Mouse (Mus musculus) heart, adult 2 months (tissue): ENCODE data around the gene Cfi. TPM values are rescaled to one million over a fixed set of nuclear protein-coding genes. Genes with fewer than 3 reads are reported as not detected.

Source experiments
- DNase-seq, 2 experiments: peaks; one replicate each; pipeline ENCODE4 v3.0.0; 2021
- H3K27ac ChIP-seq: fragments of 200-600 bp; 2 replicates; pipeline ENCODE4 v1.8.1; 2022
- H3K27me3 ChIP-seq: fragments of 200-500 bp; 2 replicates; pipeline ENCODE4 v1.6.1; 2012; ENCODE audit warnings: mild to moderate bottlenecking, low read length, inconsistent platforms, mixed read lengths; ENCODE audit not compliant: control insufficient read depth, insufficient read depth
- H3K36me3 ChIP-seq: fragments of 200-500 bp; 2 replicates; pipeline ENCODE4 v1.6.1; 2012; ENCODE audit warnings: low read length, inconsistent platforms; ENCODE audit not compliant: control insufficient read depth, insufficient read depth
- H3K4me1 ChIP-seq: fragments of 200-500 bp; 2 replicates; pipeline ENCODE4 v1.6.1; 2011; ENCODE audit warnings: low read length; ENCODE audit not compliant: control insufficient read depth, insufficient read depth
- H3K4me3 ChIP-seq: fragments of 200-600 bp; 2 replicates; pipeline ENCODE4 v1.8.1; 2022
- H3K79me2 ChIP-seq: fragments of 200-500 bp; replicated peaks from 2 replicates; pipeline ENCODE4 v1.6.1; 2012; ENCODE audit warnings: mild to moderate bottlenecking, inconsistent platforms, low read length, moderate library complexity, mixed read lengths; ENCODE audit not compliant: control insufficient read depth, insufficient read depth
- H3K9ac ChIP-seq: fragments of 200-500 bp; 2 replicates; pipeline ENCODE4 v1.6.1; 2012; ENCODE audit warnings: low read depth, mild to moderate bottlenecking, control low read depth, inconsistent platforms, low read length, mixed read lengths
- CTCF ChIP-seq: fragments of 200-600 bp; IDR thresholded peaks from 2 replicates; pipeline ENCODE4 v1.8.1; 2022; ENCODE audit warnings: antibody characterized with exemption, mild to moderate bottlenecking, moderate library complexity
- EP300 ChIP-seq: fragments of 200-500 bp; IDR thresholded peaks from 2 replicates; pipeline ENCODE4 v1.6.1; 2011; ENCODE audit warnings: low read depth, low read length, control low read depth; ENCODE audit not compliant: insufficient read depth
- POLR2A ChIP-seq: fragments of 200-500 bp; IDR thresholded peaks from 2 replicates; pipeline ENCODE4 v1.6.1; 2011; ENCODE audit warnings: mild to moderate bottlenecking, low read depth, low read length, control low read depth; ENCODE audit not compliant: insufficient read depth
- WGBS: fragments of 180-500 bp; shearing (Covaris S2); methylation state at CpG from one replicate; pipeline ENCODE4 v1.1.7; 2018; 5-methylcytosine and 5-hydroxymethylcytosine counted together
- intact Hi-C: fragments of 180-260 bp; cut with DNase I; formaldehyde crosslinking; loops from one replicate; pipeline ENCODE4 v1.15.1; 2025
- polyA plus RNA-seq: library from polyadenylated mRNA; depleted of rRNA; stranded (reverse); fragments of >200 nt; gene quantifications from 2 replicates; pipeline ENCODE4 v1.2.3, GENCODE M21; 2012; rRNA removed
- total RNA-seq, 2 experiments: library from RNA; stranded (reverse); gene quantifications; 2 replicates each; pipeline ENCODE4 v1.2.3; 2021

The Cfi gene
- total and polyA plus RNA-seq, 3 experiments = 0.27 to 0.55 (median 0.31) TPM

DNA sequence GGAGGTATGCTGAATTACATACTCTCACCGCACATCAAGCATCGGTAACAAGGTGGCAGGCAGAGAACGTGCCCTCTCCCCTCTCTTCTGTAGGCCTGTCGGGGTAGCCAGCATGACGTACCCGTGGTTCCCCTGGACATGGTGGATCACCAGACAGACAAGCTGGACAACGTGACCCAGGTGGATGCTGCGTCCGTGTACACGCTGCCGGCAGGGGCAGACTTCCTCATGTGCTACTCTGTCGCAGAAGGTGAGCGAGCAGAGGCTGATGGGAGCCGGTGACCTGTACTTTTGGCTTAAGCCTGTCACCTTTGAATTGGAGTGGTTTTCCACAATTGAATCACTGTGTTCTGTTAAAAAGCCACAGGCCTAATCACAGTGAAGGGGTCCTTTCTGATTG lies 76.3 kb downstream of the Cfi start:
- Histone ChIP-seq H3K9ac (no peak overlapping the region), H3K4me3 (no peak overlapping the region), H3K36me3 (no peaks in the 10 kb centered on the region), H3K27ac (no peak overlapping the region), H3K79me2 (no peaks in the 10 kb centered on the region), H3K4me1 (no peaks in the 10 kb centered on the region), H3K27me3 (no peaks in the 10 kb centered on the region)
- WGBS = 94% methylated on average over 14 of the region's 14 CpGs
- intact Hi-C loops = no loop called here
- no peak for DNase-seq
- TF ChIP-seq POLR2A = no peak

- Histone ChIP-seq H3K4me1 (no peaks in the 10 kb centered on the region), H3K4me3 (no peak overlapping the region), H3K27ac (no peak overlapping the region), H3K36me3 (no peaks in the 10 kb centered on the region), H3K27me3 (no peaks in the 10 kb centered on the region), H3K9ac (no peak overlapping the region), H3K79me2 (no peaks in the 10 kb centered on the region)
- intact Hi-C loops = no loop called here
- WGBS = 95% methylated on average over 13 of the region's 13 CpGs
- DNase-seq = no peak
- TF ChIP-seq POLR2A (no peak), EP300 (no peak), CTCF (no peak)
These were observed 77.6 kb downstream of the Cfi start for GRCm38 (mm10) chr3:129913241-129913640.

DNA sequence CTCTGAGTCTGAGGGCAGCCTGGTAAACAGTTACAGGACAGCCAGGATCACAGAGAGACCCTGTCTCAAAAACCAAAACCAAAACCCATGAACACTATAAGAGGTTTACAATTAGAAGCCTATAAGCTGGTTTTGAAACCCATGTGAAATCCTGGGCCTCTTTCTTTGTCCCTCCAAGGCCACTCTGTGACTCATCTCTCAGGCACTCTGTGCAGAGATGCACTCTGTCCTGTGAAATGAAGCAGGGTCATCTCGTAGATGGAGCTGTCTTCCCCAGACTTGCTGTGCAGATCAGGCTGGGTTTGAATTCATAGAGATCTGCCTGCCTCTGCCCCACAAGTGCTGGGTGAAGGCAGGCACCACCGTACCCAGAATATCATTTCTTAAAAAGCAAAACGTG lies 81.7 kb downstream of the Cfi start:
- H3K27ac ChIP-seq = no peak overlapping the region
- H3K27me3 ChIP-seq = no peaks in the 10 kb centered on the region
- DNase-seq = no peak
- intact Hi-C loops = no loop called here
- no peak overlapping the region for H3K9ac ChIP-seq
- no peak for TF ChIP-seq CTCF
- no peak for TF ChIP-seq POLR2A
- no peak for TF ChIP-seq EP300
- H3K36me3 ChIP-seq = no peaks in the 10 kb centered on the region
- no peaks in the 10 kb centered on the region for H3K4me1 ChIP-seq
- 71% methylated on average over 3 of the region's 3 CpGs for WGBS
- no peaks in the 10 kb centered on the region for H3K79me2 ChIP-seq
- no peak overlapping the region for H3K4me3 ChIP-seq

DNA sequence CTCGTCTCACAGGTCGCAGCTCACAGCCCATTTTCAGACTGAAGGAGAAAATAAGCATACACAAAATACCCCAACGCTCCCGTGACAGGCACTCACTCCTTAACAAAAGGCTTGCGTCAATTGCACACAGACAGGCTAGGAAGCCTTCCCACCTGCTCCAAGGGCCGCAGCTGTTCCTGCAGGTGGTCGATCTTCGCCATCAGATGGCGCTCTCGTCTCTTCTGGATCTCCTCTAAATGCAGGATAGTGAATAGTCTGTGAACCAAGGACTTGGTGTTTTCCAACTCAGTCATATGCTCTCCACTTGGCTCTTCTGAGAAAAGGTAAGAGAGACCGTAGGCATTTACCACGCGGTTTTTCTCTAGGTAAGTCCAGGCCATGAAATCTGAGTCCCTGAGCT lies 82.8 kb downstream of the Cfi start:
- Histone ChIP-seq H3K36me3 (no peaks in the 10 kb centered on the region), H3K27ac (no peak overlapping the region), H3K79me2 (no peaks in the 10 kb centered on the region), H3K9ac (no peak overlapping the region), H3K4me1 (no peaks in the 10 kb centered on the region), H3K27me3 (no peaks in the 10 kb centered on the region), H3K4me3 (no peak overlapping the region)
- intact Hi-C loops = loop anchor here (1.0 kb wide), 1 partner anchor 162 kb away; no protein-coding TSS in a partner anchor
- TF ChIP-seq CTCF (peak; percentile 87), EP300 (no peak), POLR2A (no peak)
- peak; percentile 47 to 68 for DNase-seq
- WGBS = 21% methylated on average over 13 of the region's 13 CpGs

- 83% methylated on average over 7 of the region's 7 CpGs for WGBS
- H3K27me3 ChIP-seq = no peaks in the 10 kb centered on the region
These were observed 87.9 kb downstream of the Cfi start for GRCm38 (mm10) chr3:129923581-129923980.

More at GRCm38 (mm10) chr3:129923581-129923980, 87.9 kb downstream of the Cfi start:
- H3K9ac ChIP-seq = no peak overlapping the region
- no peaks in the 10 kb centered on the region for H3K79me2 ChIP-seq
- DNase-seq = no peak
- intact Hi-C loops = no loop called here
- H3K4me3 ChIP-seq = no peak overlapping the region
- H3K27ac ChIP-seq = no peak overlapping the region
- H3K4me1 ChIP-seq = no peaks in the 10 kb centered on the region
- H3K36me3 ChIP-seq = no peaks in the 10 kb centered on the region
- TF ChIP-seq EP300 (no peak), POLR2A (no peak), CTCF (no peak)

Other genes starting within 250 kb of the Cfi start
- gene Egf, start 80.6 kb upstream of the Cfi start, total RNA-seq = 1 to 10 TPM; 1.3 to 3.1 TPM
- gene Egf, start 80.6 kb upstream of the Cfi start, polyA plus RNA-seq = 5.4 and 12.9 TPM in 2 replicates
- gene Lrit3, start 31.9 kb upstream of the Cfi start, total RNA-seq = not detected
- gene Lrit3, start 31.9 kb upstream of the Cfi start, polyA plus RNA-seq = not detected in 2 replicates
- gene Rrh, start 13.3 kb upstream of the Cfi start, total RNA-seq = not detected
- gene Rrh, start 13.3 kb upstream of the Cfi start, polyA plus RNA-seq = not detected in 2 replicates
- 10 to 100 TPM; 16.6 to 23.0 TPM for gene Gar1, start 4.5 kb upstream of the Cfi start, total RNA-seq
- 11.4 and 19.7 TPM in 2 replicates for gene Gar1, start 4.5 kb upstream of the Cfi start, polyA plus RNA-seq
- gene Pla2g12a, start 42.7 kb downstream of the Cfi start, total RNA-seq = 10 to 100 TPM; 57.1 to 74.0 TPM
- 47.5 and 49.7 TPM in 2 replicates for gene Pla2g12a, start 42.7 kb downstream of the Cfi start, polyA plus RNA-seq
- 10 to 100 TPM; 10.4 to 11.2 TPM for gene Casp6, start 65.5 kb downstream of the Cfi start, total RNA-seq
- 16.9 and 23.6 TPM in 2 replicates for gene Casp6, start 65.5 kb downstream of the Cfi start, polyA plus RNA-seq
- 1 to 10 TPM; 1.6 to 2.2 TPM for gene Mcub, start 134.3 kb downstream of the Cfi start, total RNA-seq
- gene Mcub, start 134.3 kb downstream of the Cfi start, polyA plus RNA-seq = 2.1 and 3.6 TPM in 2 replicates
- gene Sec24b, start 225.7 kb downstream of the Cfi start, total RNA-seq = 10 to 100 TPM; 30.8 to 33.2 TPM
- 29.8 and 36.2 TPM in 2 replicates for gene Sec24b, start 225.7 kb downstream of the Cfi start, polyA plus RNA-seq